Mouse (Mus musculus): ENCODE measurements around the gene Ankmy1.

Ankmy1 gene

DNA sequence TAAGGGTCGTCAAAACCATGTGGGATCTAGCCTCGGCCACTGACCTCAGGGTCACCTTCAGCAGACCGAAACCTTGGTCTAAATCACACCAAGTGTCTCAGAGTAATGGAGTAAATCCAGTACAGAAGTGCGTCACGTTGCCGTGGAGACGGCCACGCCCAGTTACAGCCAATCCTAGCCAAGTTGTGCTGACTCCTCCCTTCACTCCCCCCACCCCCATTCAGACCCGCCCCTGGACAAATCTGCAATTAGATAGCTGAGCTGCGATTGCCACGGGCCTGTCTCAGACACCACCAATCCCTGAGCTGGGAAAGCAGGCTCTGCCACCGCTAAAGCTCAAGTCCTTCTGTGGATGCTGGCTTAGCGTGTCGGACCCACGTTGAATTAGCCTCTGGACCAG, at the start of gene Ankmy1:
TSS of gene Ankmy1 (minus strand) at position 121 of the 400 bp plus-strand sequence.
- CTCF ChIA-PET: no interaction called here

DNA sequence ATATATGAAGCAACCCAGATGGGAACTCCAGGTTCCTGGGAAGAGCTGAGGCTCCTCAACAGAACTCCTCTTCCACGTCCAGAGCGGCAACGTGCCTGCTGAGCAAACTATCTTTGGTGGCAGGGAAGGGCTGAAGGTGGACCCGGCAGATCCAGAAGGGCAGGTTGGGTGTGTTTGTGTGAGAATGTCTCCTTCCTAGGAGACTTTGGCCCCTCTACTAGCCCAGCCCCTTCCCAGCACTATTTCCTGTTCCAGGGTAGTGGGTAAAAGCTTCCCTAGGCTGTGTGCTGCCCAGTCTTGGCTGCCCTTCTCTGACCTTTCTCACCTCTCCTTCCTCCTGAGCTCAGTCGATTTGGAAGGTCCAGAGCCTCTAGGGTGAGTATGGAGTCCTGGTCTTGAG, 47.9 kb upstream of the Ankmy1 start, which contains the start of gene Gpr35:
TSS of gene Gpr35 (plus strand) at position 259 of the 400 bp plus-strand sequence.
- CTCF ChIA-PET: no interaction called here

DNA sequence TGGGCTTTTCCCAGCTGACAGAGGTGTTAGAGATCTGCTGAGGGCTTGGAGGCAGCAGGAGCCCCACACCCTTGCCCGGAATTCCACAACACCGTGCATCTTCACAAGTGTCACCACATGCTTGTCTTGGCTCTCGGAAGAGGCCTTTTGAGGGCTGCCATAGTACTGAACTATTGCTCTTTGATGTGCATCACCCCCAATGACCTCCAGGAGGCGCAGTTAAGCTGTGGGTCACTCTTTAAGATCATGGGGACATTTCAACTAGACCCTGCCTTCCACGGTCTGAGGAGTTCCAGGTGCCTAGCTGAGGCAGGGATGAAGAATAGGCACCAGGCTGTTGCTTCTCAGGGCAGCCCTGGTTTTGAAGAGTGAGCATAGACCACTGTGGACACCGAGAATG, 46.7 kb upstream of the Ankmy1 start:
- CTCF ChIA-PET: no interaction called here

DNA sequence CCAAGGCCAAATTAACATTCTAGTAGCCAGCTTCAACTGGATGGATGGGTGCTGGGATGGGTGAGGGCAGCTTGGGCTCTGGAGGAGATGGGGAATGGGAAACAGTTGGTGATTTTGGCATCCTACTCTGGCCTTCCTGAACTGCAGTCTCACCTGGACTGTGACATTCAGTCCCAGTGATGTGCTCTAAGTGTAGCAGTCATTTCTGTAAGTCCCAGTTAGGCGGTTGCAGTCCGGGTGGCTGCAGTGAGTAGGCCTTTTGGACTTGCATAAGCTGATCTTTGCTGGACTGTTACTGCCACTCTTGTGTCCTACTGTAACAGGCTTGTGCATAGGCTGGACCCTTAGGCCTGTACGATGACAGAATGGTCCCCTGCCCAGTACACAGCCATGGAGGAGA, 45.3 kb upstream of the Ankmy1 start:
- CTCF ChIA-PET: no interaction called here

DNA sequence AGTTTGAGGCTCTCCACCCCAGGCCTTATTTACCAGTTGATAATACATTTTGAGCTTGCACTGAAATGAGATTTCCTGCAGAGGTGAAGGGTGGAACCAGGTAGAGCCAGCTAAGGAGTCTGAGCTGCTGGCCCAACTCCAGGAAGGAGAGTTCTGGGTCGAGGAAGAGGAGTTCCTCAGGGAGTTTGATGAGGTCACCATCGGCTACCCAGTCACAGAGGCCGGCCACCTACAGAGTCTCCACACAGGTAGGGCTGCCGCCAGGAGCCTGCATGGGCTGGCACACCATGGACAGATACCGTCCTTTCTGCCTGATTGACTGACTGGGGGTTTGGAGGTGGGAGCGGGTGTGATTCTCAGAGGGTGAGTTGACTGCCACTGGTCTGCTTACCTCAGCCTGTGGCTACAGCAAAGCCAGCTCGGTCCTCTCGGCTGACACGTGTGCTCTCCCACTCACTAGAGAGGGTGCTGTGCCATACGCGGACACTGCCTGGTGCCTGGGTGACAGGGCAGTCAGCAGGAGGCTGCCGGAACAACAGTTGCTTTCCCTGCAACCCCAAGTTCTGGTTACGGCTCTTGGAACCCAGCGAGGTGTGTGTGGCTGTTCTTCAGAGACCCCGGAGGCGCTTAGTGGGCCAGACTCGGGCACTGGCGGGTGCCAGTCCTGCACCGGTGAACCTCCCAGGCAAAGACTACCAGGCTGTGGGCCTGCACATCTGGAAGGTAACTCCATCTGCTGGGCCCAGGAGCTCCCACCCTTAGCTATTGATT, 40.7 kb upstream of the Ankmy1 start:
- CTCF ChIA-PET: no interaction called here

DNA sequence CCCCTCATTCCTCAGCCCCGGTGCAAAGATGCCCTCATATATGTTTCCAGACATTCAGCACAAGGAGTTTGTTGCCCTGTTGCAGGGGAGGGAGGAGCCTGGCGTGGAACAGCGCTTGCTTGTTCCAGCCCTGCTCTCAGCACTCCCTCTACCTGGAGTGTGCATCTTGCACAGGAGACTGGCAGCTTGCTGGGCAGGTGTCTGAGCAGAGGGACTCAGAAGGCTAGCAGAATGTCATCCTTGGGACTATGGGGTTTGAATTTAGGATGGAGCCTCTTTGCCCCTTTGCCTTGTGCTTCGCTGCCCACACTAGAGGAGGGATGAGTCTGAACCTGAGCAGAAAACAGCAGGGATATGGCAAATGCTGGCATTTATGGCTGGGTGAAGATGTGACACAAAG, 37.0 kb upstream of the Ankmy1 start:
- CTCF ChIA-PET: no interaction called here

DNA sequence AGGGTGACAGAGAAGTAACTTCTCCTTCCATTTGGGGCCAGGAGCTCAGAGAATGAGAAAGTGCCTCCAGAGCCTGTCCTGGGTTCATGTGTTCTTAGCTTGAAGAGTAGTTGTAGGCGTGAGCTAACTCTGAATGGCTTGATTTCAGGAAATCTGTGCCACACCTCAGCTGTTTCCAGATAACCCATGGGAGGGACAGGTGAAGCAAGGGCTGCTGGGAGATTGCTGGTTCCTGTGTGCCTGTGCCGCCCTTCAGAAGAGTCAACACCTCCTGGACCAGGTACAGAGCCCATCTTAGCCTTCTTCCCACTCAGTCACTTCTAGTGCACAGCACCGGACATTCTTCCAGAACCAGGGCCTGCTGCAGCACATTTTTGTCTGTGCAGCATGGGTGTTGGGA, 35.1 kb upstream of the Ankmy1 start:
- CTCF ChIA-PET: no interaction called here

DNA sequence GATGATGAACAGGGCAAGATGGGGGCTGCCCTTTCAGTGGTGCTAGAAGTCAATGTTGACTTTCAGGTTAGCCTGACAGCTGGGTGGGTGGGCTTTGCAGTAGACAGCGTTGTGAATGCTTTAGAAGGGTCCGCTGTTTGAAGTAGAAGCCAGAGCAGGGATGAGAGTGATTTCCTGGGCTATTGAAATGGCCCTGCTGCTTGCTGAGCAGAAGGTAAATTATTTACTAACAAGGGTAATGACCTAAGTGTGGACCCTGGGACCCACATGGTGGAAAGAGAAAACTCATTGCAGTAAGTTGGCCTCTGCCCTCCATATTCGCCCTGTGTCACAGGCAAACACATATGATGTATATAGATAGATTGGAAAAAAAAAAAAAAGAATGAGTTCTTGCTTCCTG, 33.8 kb upstream of the Ankmy1 start:
- CTCF ChIA-PET: no interaction called here

DNA sequence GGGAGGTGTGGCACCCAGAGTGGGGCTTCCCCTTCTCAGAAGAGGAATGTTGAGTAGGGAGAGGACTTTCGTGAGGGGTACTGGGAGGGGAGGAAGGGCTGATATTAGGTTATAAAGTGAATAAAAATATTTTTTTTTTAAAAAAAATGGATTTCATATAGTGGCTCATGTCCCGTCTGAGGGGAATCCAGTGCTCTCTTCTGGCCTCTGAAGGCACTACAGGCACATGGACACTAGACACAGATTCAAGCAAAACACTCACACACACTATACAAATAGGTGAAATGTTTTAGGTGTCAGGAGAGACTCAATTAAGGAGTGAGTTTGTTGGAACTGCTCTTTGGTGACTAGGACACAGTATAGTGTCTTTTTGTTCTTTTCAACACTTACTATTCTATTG, 33.3 kb upstream of the Ankmy1 start:
- CTCF ChIA-PET: interaction anchor here (0.6 kb wide), 1 partner anchor 78 kb away, joined by 4 read pairs; no protein-coding TSS in a partner anchor

DNA sequence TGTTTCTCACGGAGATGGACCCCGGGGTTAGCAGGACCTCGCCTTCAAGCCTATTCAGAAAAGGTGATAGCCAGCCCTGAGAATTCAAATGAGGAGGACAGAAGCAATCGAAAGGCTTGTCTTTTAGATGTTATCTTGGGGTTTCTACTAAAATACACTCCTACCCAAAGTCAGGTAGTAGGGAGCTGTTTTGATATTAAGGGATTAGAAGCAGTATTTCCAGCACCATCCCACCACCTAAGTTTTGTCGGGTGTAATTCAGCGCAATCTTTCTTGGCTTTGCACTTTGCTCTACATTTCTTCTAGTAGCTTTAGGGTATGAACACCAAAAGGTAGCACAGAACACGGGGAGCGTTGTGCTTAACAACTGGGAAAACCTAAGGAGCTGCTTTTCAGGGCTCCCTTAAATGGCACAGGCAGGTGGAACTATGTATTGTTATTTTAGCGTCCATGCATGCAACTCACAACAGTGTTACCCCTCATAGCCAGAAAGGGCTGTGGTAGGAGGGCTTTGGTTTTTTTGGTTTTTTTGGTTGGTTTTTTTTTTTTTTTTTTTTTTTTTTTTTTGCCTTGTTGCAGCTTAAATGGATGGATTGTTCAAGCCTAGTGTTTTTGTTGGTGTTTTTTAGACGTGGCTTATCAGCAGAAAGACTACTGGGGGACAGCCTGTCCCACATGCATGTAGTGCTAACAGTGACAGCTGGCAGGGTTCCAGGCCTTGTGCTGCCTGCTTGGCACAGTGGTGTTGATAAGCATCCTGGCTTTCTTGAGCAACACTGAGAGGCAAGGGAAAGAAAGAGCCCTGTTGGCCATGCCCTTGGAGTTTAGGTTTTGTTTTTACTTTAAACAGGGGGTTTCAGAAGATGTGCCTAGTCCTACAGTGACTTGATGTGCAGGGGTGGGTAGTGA, 32.6 kb upstream of the Ankmy1 start:
- CTCF ChIA-PET: interaction anchor here (0.6 to 2.3 kb wide), 2 partner anchors 27 to 79 kb away, joined by 4 to 6 read pairs; no protein-coding TSS in a partner anchor

DNA sequence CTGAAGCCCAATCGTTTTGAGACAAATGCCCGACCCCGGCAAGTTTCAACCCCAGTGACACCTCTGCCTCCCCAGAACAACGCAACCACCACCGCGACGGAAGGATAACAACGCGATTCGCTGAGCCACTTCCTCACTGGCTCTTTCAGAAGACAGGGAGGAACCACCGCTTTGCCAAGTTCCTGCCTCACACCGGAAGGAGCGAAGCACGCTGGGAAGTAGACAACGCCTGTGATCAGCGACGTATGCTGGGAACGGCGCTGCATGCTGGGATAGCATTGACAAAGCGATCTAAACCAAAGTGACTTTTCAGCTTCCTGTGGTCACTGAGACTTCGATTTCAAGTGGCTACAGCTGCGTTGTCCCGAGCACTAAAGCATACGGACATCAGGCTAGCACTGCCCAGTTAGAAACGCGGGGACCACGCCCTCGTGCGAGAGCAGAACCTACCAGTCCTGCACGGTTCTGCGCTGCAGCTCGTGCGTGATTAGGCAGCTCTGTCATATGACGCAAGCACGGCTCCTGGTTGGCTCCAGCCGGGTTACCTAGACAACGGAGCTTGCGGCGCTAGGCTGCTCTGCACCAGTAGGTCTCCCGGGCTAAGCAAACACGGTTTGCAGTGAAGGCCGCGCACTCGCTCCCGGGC, 31.6 kb upstream of the Ankmy1 start, which contains the start of gene Capn10:
TSS of gene Capn10 (plus strand) at position 195 of the 646 bp plus-strand sequence.
- CTCF ChIA-PET: interaction anchor here (2.3 kb wide), 1 partner anchor 26 kb away, joined by 6 read pairs; no protein-coding TSS in a partner anchor

DNA sequence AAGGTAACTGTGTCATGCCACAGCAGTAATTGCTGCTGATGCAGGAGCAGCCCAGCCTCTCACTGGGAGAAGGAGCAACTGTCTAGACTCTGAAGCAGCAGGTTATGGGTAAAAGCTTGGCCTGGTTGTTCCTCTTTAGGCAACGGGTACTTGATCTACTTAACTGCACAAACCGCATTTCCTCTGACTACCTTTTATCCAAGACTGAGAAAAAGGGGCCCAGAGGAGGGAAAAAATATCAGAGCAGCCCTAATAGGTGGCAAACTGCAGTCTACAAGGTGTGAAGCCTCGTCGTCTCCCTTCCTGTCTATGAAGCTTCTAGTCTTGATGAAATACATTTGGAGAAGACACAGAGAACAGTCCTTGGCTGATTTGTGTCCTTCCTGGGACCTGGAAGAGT, 30.9 kb upstream of the Ankmy1 start:
- CTCF ChIA-PET: interaction anchor here (2.3 kb wide), 1 partner anchor 26 kb away, joined by 6 read pairs; no protein-coding TSS in a partner anchor

DNA sequence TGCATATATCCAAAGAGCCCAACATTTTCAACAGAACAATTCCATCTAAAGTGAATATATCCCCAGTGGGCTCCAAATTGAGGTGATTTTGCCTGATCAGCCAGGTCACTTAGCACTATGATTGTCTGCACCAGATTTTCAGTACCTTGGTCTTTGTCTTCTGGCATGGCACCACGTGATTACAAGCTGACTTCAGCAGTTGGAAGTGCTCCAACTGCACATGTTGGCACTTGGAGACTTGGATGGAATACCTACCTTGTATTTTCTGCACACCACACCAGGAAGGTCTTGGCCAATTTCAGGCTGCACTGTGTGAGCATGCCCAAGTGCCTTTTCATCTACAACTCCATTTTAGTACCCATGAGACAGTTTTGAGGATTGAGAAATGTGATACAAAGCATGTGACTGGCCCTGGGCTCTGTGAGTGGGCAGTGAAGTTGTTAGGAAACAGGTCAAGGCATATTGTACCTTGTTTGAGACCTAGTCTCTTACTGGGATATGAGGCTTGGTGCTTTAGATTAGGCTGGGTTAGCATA, 27.5 kb upstream of the Ankmy1 start:
- CTCF ChIA-PET: no interaction called here

DNA sequence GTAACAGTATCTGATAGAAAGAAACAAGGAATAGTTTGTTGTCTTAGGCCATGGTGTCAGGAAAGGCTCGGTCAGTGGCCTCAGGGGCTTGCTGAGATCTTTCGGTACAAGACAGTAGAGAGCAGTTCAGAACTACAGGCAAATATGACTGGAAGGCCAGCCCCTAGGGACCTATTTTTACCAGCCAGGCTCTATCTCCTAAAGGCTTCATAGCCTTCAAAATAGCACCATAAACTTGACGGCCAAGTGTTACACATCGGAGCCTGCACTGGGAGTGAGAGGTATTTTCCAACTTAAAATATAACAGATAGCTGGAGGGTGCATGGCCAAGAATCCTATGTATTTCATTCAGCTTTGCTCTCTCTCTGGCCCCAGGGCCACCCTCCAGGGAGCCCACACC, 18.8 kb upstream of the Ankmy1 start:
- CTCF ChIA-PET: no interaction called here

DNA sequence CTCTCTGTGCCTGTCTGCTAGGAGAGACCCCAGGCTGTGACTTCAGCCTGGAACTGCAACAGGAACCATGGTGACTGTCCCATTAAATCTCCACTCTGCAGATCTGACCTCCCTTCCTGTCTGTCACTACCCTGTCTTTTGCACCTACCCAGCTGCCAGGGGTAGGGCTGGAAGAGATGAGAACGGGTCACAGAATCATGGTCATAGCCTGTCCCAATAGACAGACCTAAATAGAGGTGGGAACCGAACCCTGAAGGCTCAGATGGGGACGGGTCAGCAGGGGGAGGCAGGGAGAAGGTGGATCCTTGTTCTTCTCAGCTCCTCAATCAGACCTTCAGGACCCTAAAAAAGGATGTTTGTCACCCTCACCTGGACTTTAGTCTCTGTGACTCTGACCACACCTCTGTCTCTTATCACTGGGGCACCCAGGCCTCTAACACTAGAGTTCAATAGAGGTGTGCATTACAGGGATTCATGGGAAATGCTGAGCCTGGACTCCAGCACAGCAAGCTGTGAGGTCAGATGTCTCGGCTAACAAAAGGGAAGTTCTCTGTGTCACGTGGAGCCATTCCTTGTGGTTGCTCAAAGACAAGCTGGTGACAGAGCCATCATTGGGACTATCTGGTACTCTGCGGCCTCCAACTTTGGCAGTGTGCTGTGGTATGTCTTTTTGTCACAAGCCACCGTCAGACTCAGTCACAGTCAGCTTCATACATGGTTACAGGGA, 17.9 kb upstream of the Ankmy1 start:
- CTCF ChIA-PET: no interaction called here

DNA sequence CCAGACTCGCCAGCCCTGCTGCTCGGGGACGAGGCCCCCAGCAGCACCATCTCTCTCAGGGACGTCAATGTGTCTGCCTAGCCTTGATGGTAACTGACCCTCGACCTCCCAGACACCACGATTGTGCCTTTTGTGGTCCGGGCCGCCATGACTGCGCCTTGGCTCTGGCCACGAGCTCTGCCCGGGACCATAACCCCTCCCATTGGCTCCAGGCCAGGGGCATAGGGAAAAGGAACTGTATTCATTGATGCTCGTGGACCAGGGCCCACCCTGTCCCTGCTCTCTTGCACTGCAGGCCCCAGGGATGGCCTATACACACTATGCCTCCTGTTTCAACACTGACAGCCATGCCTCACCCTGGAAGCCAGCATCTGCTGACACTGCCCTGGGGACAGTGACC, 17.1 kb upstream of the Ankmy1 start:
- CTCF ChIA-PET: no interaction called here

DNA sequence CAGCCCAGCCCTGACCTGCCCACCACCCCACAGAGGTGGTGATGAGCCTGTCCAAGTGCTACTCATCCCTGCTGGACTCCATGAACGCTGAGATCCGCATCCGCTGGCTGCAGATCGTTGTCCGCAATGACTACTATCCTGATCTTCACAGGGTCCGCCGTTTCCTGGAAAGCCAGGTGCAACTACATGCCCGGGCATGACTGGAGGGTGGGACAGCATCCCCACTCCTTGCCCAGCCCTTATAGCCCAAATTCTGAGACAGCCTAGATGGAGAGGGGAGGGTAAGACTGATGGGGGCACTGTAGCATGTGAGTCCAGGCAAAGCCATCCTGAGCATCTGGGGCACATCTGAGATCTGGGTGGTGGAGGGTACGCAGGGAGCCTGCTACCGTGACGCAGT, 16.4 kb upstream of the Ankmy1 start:
- CTCF ChIA-PET: no interaction called here

DNA sequence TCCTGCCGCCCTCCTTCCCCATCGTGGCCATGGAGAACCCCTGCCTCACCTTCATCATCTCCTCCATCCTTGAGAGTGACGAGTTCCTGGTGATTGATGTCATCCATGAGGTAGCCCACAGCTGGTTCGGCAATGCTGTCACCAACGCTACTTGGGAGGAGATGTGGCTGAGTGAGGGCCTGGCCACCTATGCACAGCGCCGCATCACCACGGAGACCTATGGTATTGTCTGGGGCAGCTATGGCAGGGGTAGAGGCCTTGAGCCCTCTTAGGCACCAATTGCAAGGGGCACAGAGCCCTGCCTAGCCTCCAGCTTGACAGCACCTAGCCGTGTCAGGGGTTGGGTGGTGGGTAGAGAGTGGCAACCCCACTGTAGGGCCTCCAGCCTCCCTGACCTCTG, 14.0 kb upstream of the Ankmy1 start:
- CTCF ChIA-PET: no interaction called here

DNA sequence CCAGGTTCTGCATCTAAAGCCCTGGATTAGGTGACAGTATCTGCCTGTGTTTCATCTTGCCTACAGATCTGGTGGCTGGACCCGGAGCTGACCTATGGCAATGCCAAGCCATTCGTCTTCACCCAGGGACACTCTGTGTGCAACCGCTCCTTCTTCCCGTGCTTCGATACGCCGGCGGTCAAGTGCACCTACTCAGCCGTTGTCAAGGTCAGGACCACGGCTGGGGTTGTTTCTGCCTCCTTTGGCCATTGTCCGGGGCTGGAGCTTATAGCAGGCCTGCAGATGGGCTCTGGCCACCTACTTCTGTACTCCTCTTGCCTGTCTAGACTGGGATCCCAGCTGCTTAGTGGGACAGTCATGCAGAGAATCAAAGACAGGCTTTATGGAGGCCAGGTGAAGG, 12.3 kb upstream of the Ankmy1 start:
- CTCF ChIA-PET: no interaction called here

DNA sequence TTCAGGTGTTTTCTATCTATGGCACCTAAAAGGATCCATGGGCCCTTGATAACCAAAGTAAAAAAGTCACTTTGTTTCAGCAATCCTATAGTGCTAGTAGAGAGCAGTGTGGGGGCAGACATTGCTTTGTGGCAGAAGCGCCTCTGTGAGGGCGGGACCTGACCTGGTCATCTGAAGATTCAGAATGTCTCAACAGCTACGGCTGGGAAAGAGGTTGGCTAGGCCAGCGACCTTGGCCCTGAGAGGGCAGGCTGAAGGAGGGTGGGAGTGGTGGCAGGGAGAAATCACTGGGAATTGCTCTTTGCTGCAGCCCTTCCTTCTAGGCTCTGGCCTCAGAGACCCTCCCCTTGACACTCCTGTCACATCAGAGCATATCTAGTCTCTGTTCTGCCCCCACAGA, 11.5 kb upstream of the Ankmy1 start:
- CTCF ChIA-PET: no interaction called here

DNA sequence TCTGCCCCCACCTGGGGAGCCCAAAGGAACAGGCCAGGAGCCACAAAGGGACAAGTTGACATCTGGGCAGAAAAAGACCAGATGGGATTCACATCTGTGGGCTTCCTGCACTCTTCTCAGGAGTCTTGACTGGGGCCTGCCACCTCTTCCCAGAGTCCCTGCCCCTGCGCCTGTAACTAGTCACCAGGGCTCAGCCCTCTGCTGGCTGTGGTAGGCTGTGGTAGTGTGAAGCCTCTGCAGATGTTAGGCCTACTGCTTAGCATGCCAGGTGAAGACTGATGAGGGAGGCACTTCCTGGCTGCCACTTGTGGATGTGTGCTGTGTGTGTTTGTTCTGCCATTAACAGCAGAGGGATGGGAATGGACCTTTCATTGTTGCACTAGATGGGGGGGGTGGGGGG, 9.6 kb upstream of the Ankmy1 start:
- CTCF ChIA-PET: no interaction called here

All from spleen, embryonic (tissue).